In genomic region chr1:155134866-155135265, GRCm38 (mm10) we compare ENCODE assay signal across 29 mouse cellular contexts. TPM values are rescaled to one million over a fixed set of nuclear protein-coding genes. Genes with fewer than 3 reads are reported as not detected.
DNase-seq lines count a peak whose midpoint lies in the region; ATAC-seq and TF ChIP-seq lines count a peak whose summit lies in the region.
"Had no signal": no experiment of that assay in that cellular context is flagged by ENCODE, and none has a peak within 500 bp of the region (broad histone marks: within the 10 kb centered on the region; RNA-seq: fewer than 3 reads in every experiment).

No protein-coding gene starts in this region.

- peaks cover 14% of the 10 kb centered on the region for H3K4me1 ChIP-seq in forebrain, embryonic 10.5 days
- no peaks in the 10 kb centered on the region for H3K4me1 ChIP-seq in forebrain, postnatal 0 days (ENCODE audit: insufficient read depth)
- H3K4me1 ChIP-seq in heart, embryonic 16.5 days (ENCODE audit: control insufficient read depth, insufficient read depth, low read length) = peaks cover 32% of the 10 kb centered on the region
- 0 out of 2 replicates have a peak, but pooled peaks cover 5% of the 10 kb centered on the region for H3K4me1 ChIP-seq in lung, embryonic 14.5 days (ENCODE audit: insufficient read depth)
- peaks cover 15% of the 10 kb centered on the region for H3K4me1 ChIP-seq in embryonic facial prominence, embryonic 10.5 days
- no peaks in the 10 kb centered on the region for H3K4me1 ChIP-seq in midbrain, embryonic 13.5 days (replicated peaks)
- H3K4me1 ChIP-seq: hindbrain, embryonic 15.5 days; neural tube, embryonic 15.5 days; stomach, embryonic 15.5 days had no signal

- H3K9ac ChIP-seq in forebrain, postnatal 0 days = no peak overlapping the region
- no peak overlapping the region for H3K9ac ChIP-seq in heart, embryonic 16.5 days (ENCODE audit: low read length)
- no peak overlapping the region for H3K9ac ChIP-seq in lung, embryonic 14.5 days
- no peak overlapping the region for H3K9ac ChIP-seq in midbrain, embryonic 13.5 days (replicated peaks)
- H3K9ac ChIP-seq: hindbrain, embryonic 15.5 days; intestine, embryonic 15.5 days; neural tube, embryonic 15.5 days; stomach, embryonic 15.5 days had no signal

- DNase-seq in forebrain, embryonic 10.5 days (ENCODE audit: extremely low spot score, low spot score) = no peak
- no peak for DNase-seq in forebrain, postnatal 0 days
- DNase-seq in heart, postnatal 36 days = no peak
- DNase-seq in lung, embryonic 14.5 days = peak; percentile 54
- no peak for DNase-seq in lung, postnatal 14 days
- DNase-seq in embryonic facial prominence, embryonic 10.5 days (ENCODE audit: low spot score) = peak; percentile 51
- DNase-seq: adrenal gland, postnatal 10 days; cerebellum, adult 11 months; cerebellum, postnatal 10 days; gastrocnemius, postnatal 14 days; heart, postnatal 10 days; kidney, postnatal 25 days; left cerebral cortex, postnatal 4 days; lung, adult 18-20 months; right cerebral cortex, postnatal 25 days had no signal

- no peaks in the 10 kb centered on the region for H3K27me3 ChIP-seq in forebrain, embryonic 10.5 days (ENCODE audit: poor library complexity, severe bottlenecking)
- H3K27me3 ChIP-seq in forebrain, postnatal 0 days (ENCODE audit: insufficient read depth, low read length) = no peaks in the 10 kb centered on the region
- H3K27me3 ChIP-seq in heart, embryonic 16.5 days (ENCODE audit: control insufficient read depth, insufficient read depth, low read length) = no peaks in the 10 kb centered on the region
- H3K27me3 ChIP-seq in lung, embryonic 14.5 days (ENCODE audit: insufficient read depth, low read length) = no peaks in the 10 kb centered on the region
- no peaks in the 10 kb centered on the region for H3K27me3 ChIP-seq in embryonic facial prominence, embryonic 10.5 days (replicated peaks; ENCODE audit: low read depth, poor library complexity, severe bottlenecking)
- no peaks in the 10 kb centered on the region for H3K27me3 ChIP-seq in midbrain, embryonic 13.5 days
- H3K27me3 ChIP-seq: hindbrain, embryonic 15.5 days; intestine, embryonic 15.5 days; neural tube, embryonic 15.5 days; stomach, embryonic 15.5 days had no signal

- WGBS in forebrain, embryonic 10.5 days = 57% methylated on average over 8 of the region's 8 CpGs
- WGBS in forebrain, postnatal 0 days = 72% methylated on average over 8 of the region's 8 CpGs
- 25% methylated on average over 8 of the region's 8 CpGs for WGBS in heart, embryonic 16.5 days
- 20% methylated on average over 8 of the region's 8 CpGs for WGBS in lung, embryonic 14.5 days
- WGBS in embryonic facial prominence, embryonic 10.5 days = 31% methylated on average over 8 of the region's 8 CpGs
- 74% methylated on average over 8 of the region's 8 CpGs for WGBS in midbrain, embryonic 13.5 days

- H3K4me2 ChIP-seq in forebrain, postnatal 0 days (ENCODE audit: low read depth) = no peak overlapping the region
- no peak overlapping the region for H3K4me2 ChIP-seq in heart, embryonic 16.5 days (ENCODE audit: low read depth, low read length)
- H3K4me2 ChIP-seq in lung, embryonic 14.5 days = no peak overlapping the region
- no peak overlapping the region for H3K4me2 ChIP-seq in midbrain, embryonic 13.5 days (replicated peaks)
- H3K4me2 ChIP-seq: hindbrain, embryonic 15.5 days; intestine, embryonic 15.5 days; liver, embryonic 11.5 days; neural tube, embryonic 15.5 days; stomach, embryonic 15.5 days had no signal

- H3K36me3 ChIP-seq in forebrain, embryonic 10.5 days (replicated peaks) = no peaks in the 10 kb centered on the region
- no peaks in the 10 kb centered on the region for H3K36me3 ChIP-seq in forebrain, postnatal 0 days (ENCODE audit: insufficient read depth)
- peaks cover 6% of the 10 kb centered on the region for H3K36me3 ChIP-seq in heart, embryonic 16.5 days (ENCODE audit: control insufficient read depth, insufficient read depth)
- H3K36me3 ChIP-seq in lung, embryonic 14.5 days (ENCODE audit: insufficient read depth) = no peaks in the 10 kb centered on the region; the same call in 1 of the 2 replicates
- no peaks in the 10 kb centered on the region for H3K36me3 ChIP-seq in embryonic facial prominence, embryonic 10.5 days (replicated peaks)
- H3K36me3 ChIP-seq in midbrain, embryonic 13.5 days = no peaks in the 10 kb centered on the region
- H3K36me3 ChIP-seq: G1E; hindbrain, embryonic 15.5 days; intestine, embryonic 15.5 days; neural tube, embryonic 15.5 days; stomach, embryonic 15.5 days had no signal

- ATAC-seq in forebrain, postnatal 0 days = no peak
- no peak for ATAC-seq in heart, embryonic 16.5 days (replicated peaks; ENCODE audit: extremely low read depth, insufficient read depth, low FRiP score)
- peak; percentile 72 for ATAC-seq in lung, embryonic 14.5 days (ENCODE audit: insufficient read depth)
- ATAC-seq in midbrain, embryonic 13.5 days = no peak
- ATAC-seq: activated CD4-positive, CD25-positive, alpha-beta regulatory T cell, adult 4 months; CD4-positive, CD25-positive, alpha-beta regulatory T cell, adult 4 months; forebrain, embryonic 14.5 days; intestine, embryonic 15.5 days; midbrain, embryonic 16.5 days had no signal

- H3K4me3 ChIP-seq in forebrain, embryonic 10.5 days = no peak overlapping the region
- H3K4me3 ChIP-seq in forebrain, postnatal 0 days (ENCODE audit: low read depth, low read length) = no peak overlapping the region
- H3K4me3 ChIP-seq in heart, embryonic 16.5 days (ENCODE audit: low read length) = no peak overlapping the region
- no peak overlapping the region for H3K4me3 ChIP-seq in lung, embryonic 14.5 days (ENCODE audit: low read depth, low read length)
- H3K4me3 ChIP-seq in embryonic facial prominence, embryonic 10.5 days = no peak overlapping the region
- H3K4me3 ChIP-seq in midbrain, embryonic 13.5 days (replicated peaks) = no peak overlapping the region
- H3K4me3 ChIP-seq: erythroblast, embryonic 14.5 days; hindbrain, embryonic 15.5 days; intestine, embryonic 15.5 days; megakaryocyte, embryonic 14.5 days; neural tube, embryonic 15.5 days; stomach, embryonic 15.5 days had no signal

- no peak for TF ChIP-seq CTCF in forebrain, postnatal 0 days (IDR thresholded peaks at IDR 0.05; ENCODE audit: low read depth)
- TF ChIP-seq CTCF in lung, embryonic 14.5 days (IDR thresholded peaks at IDR 0.05; ENCODE audit: low read depth) = no peak

- intact Hi-C loops in heart, postnatal 36 days (cut with DNase I) = no loop called here

- H3K9me3 ChIP-seq in forebrain, embryonic 10.5 days = no peaks in the 10 kb centered on the region
- no peaks in the 10 kb centered on the region for H3K9me3 ChIP-seq in forebrain, postnatal 0 days (ENCODE audit: low read length)
- no peaks in the 10 kb centered on the region for H3K9me3 ChIP-seq in heart, embryonic 16.5 days (replicated peaks; ENCODE audit: control insufficient read depth, low read length)
- H3K9me3 ChIP-seq in lung, embryonic 14.5 days (ENCODE audit: low read depth, low read length) = no peaks in the 10 kb centered on the region
- no peaks in the 10 kb centered on the region for H3K9me3 ChIP-seq in embryonic facial prominence, embryonic 10.5 days
- H3K9me3 ChIP-seq in midbrain, embryonic 13.5 days = no peaks in the 10 kb centered on the region
- H3K9me3 ChIP-seq: G1E; hindbrain, embryonic 15.5 days; intestine, embryonic 15.5 days; neural tube, embryonic 15.5 days; stomach, embryonic 15.5 days had no signal

- H3K27ac ChIP-seq in forebrain, embryonic 10.5 days = peak overlapping the region; percentile 44
- H3K27ac ChIP-seq in forebrain, postnatal 0 days (ENCODE audit: low read depth, low read length) = no peak overlapping the region
- 0 out of 2 replicates have a peak overlapping the region, but pooled peaks have one; percentile 9 for H3K27ac ChIP-seq in heart, embryonic 16.5 days (ENCODE audit: low read length)
- H3K27ac ChIP-seq in lung, embryonic 14.5 days (ENCODE audit: low read depth) = no peak overlapping the region; the same call in 1 of the 2 replicates
- H3K27ac ChIP-seq in embryonic facial prominence, embryonic 10.5 days (replicated peaks) = no peak overlapping the region
- H3K27ac ChIP-seq in midbrain, embryonic 13.5 days = no peak overlapping the region
- H3K27ac ChIP-seq: hindbrain, embryonic 15.5 days; intestine, embryonic 15.5 days; neural tube, embryonic 15.5 days; stomach, embryonic 15.5 days had no signal

RNA-seq across cellular contexts. Expression of gene Mr1, which starts 11.7 kb away (rescaled TPM):
- polyA plus RNA-seq in forebrain, embryonic 10.5 days (2016; fragmentation: Nextera tagmentation; extraction: Ambion mirVana) = 0.36 and 0.47 TPM in 2 replicates
- total RNA-seq in forebrain, postnatal 0 days (2014; rRNA removed) = 2.8 and 5.1 TPM in 2 replicates
- 2.0 and 2.6 TPM in 2 replicates for polyA plus RNA-seq in forebrain, postnatal 0 days (2015; fragmentation: Nextera tagmentation; extraction: Ambion mirVana)
- polyA plus RNA-seq in heart, embryonic 16.5 days (2015; fragmentation: Nextera tagmentation; extraction: Ambion mirVana) = 7.7 and 10.4 TPM in 2 replicates
- total RNA-seq in heart, postnatal 36 days (2021) = 1 to 10 TPM; 6.4 to 8.5 TPM
- 13.6 and 13.7 TPM in 2 replicates for polyA plus RNA-seq in lung, embryonic 14.5 days (2014; fragmentation: Nextera tagmentation; extraction: Ambion mirVana)
- polyA plus RNA-seq in embryonic facial prominence, embryonic 10.5 days (2016; fragmentation: Nextera tagmentation; extraction: Ambion mirVana) = 1.2 and 1.4 TPM in 2 replicates
- 0.64 and 0.79 TPM in 2 replicates for polyA plus RNA-seq in midbrain, embryonic 13.5 days (2015; fragmentation: Nextera tagmentation; extraction: Ambion mirVana)
- polyA plus RNA-seq: erythroblast, embryonic 14.5 days had no signal

RNA-seq across cellular contexts. Expression of gene Stx6, which starts 23.6 kb away (rescaled TPM):
- polyA plus RNA-seq in forebrain, embryonic 10.5 days (2016; fragmentation: Nextera tagmentation; extraction: Ambion mirVana) = 82.1 and 84.3 TPM in 2 replicates
- total RNA-seq in forebrain, postnatal 0 days (2014; rRNA removed) = 120 and 122 TPM in 2 replicates
- 89.2 and 97.5 TPM in 2 replicates for polyA plus RNA-seq in forebrain, postnatal 0 days (2015; fragmentation: Nextera tagmentation; extraction: Ambion mirVana)
- 53.4 and 54.0 TPM in 2 replicates for polyA plus RNA-seq in heart, embryonic 16.5 days (2015; fragmentation: Nextera tagmentation; extraction: Ambion mirVana)
- 10 to 100 TPM; 19.9 to 23.8 TPM for total RNA-seq in heart, postnatal 36 days (2021)
- 97.6 and 99.7 TPM in 2 replicates for polyA plus RNA-seq in lung, embryonic 14.5 days (2014; fragmentation: Nextera tagmentation; extraction: Ambion mirVana)
- polyA plus RNA-seq in embryonic facial prominence, embryonic 10.5 days (2016; fragmentation: Nextera tagmentation; extraction: Ambion mirVana) = 85.0 and 88.9 TPM in 2 replicates
- 117 and 128 TPM in 2 replicates for polyA plus RNA-seq in midbrain, embryonic 13.5 days (2015; fragmentation: Nextera tagmentation; extraction: Ambion mirVana)

RNA-seq across cellular contexts. Expression of gene Ier5, which starts 35.4 kb away (rescaled TPM):
- polyA plus RNA-seq in forebrain, embryonic 10.5 days (2016; fragmentation: Nextera tagmentation; extraction: Ambion mirVana) = 3.6 and 4.1 TPM in 2 replicates
- 46.0 and 47.6 TPM in 2 replicates for total RNA-seq in forebrain, postnatal 0 days (2014; rRNA removed)
- 9.4 and 11.6 TPM in 2 replicates for polyA plus RNA-seq in forebrain, postnatal 0 days (2015; fragmentation: Nextera tagmentation; extraction: Ambion mirVana)
- 3.6 and 3.9 TPM in 2 replicates for polyA plus RNA-seq in heart, embryonic 16.5 days (2015; fragmentation: Nextera tagmentation; extraction: Ambion mirVana)
- 10 to 100 TPM; 13.2 to 15.5 TPM for total RNA-seq in heart, postnatal 36 days (2021)
- polyA plus RNA-seq in lung, embryonic 14.5 days (2014; fragmentation: Nextera tagmentation; extraction: Ambion mirVana) = 14.6 and 15.1 TPM in 2 replicates
- polyA plus RNA-seq in embryonic facial prominence, embryonic 10.5 days (2016; fragmentation: Nextera tagmentation; extraction: Ambion mirVana) = 4.4 TPM in 2 replicates
- 5.9 and 9.4 TPM in 2 replicates for polyA plus RNA-seq in midbrain, embryonic 13.5 days (2015; fragmentation: Nextera tagmentation; extraction: Ambion mirVana)

Comparison
In these comparisons a context has a peak if more than half of its experiments do, and no peak if none do; other contexts are left out.
1. DNase-seq: peak in lung, embryonic 14.5 days (single experiment) and embryonic facial prominence, embryonic 10.5 days (single experiment); none in forebrain, embryonic 10.5 days (single experiment), forebrain, postnatal 0 days (single experiment), heart, postnatal 36 days (0 of 2) and lung, postnatal 14 days (single experiment).
2. H3K27ac ChIP-seq: peak in forebrain, embryonic 10.5 days (single experiment) and heart, embryonic 16.5 days (single experiment); none in forebrain, postnatal 0 days (single experiment), lung, embryonic 14.5 days (single experiment), embryonic facial prominence, embryonic 10.5 days (single experiment) and midbrain, embryonic 13.5 days (single experiment).